Mouse (Mus musculus) CH12.LX (cell line): Measurements from ENCODE around the gene Hk1. TPM values are rescaled to one million over a fixed set of nuclear protein-coding genes. Genes with fewer than 3 reads are reported as not detected.
A peak's percentile ranks its signal among the peaks of the same experiment; 100 is the strongest.

Experiments
- DNase-seq: peaks from one replicate; pipeline ENCODE4 v3.0.0-alpha.2; 2013; ENCODE audit errors: extremely low read depth
- H3K27ac ChIP-seq: 2 replicates; pipeline ENCODE4 v1.5.1; 2012; ENCODE audit warnings: low read depth, mild to moderate bottlenecking, control low read depth, moderate library complexity; ENCODE audit not compliant: insufficient read depth
- H3K27me3 ChIP-seq: replicated peaks from 2 replicates; pipeline ENCODE3; 2012; ENCODE audit warnings: inconsistent platforms
- H3K36me3 ChIP-seq, 2 experiments: replicated peaks in 1 of 2; 2 replicates each; pipeline versions ENCODE3 to v1.6.1; 2012; ENCODE audit warnings: inconsistent platforms in 1 of 2, low read length in 1 of 2, mild to moderate bottlenecking in 1 of 2, mixed read lengths in 1 of 2, moderate library complexity in 1 of 2; ENCODE audit not compliant: control insufficient read depth in 1 of 2, insufficient read depth in 1 of 2
- H3K4me1 ChIP-seq, 2 experiments: 2 replicates each; pipeline ENCODE4 v1.6.1; 2012; ENCODE audit warnings: inconsistent platforms in 1 of 2, moderate library complexity in 1 of 2; ENCODE audit not compliant: insufficient read depth in 2 of 2, control insufficient read depth in 1 of 2
- H3K4me2 ChIP-seq: 2 replicates; pipeline ENCODE4 v1.6.1; 2012; ENCODE audit warnings: low read depth, mild to moderate bottlenecking, control low read depth; ENCODE audit not compliant: poor library complexity, insufficient read depth, severe bottlenecking
- H3K4me3 ChIP-seq, 3 experiments: fragments of 150-350 bp in 1 of 3; sonication (generic) in 1 of 3; replicated peaks in 1 of 3; 2 replicates each; pipeline versions ENCODE3 to v1.5.1; 2011 to 2012; ENCODE audit warnings: low read depth in 2 of 3, low read length in 2 of 3, mild to moderate bottlenecking in 2 of 3, moderate library complexity in 2 of 3, control low read depth in 1 of 3, improper control_type of control experiment in 1 of 3, inconsistent platforms in 1 of 3, mixed read lengths in 1 of 3; ENCODE audit not compliant: poor library complexity in 1 of 3
- H3K79me2 ChIP-seq: replicated peaks from 2 replicates; pipeline ENCODE4 v1.6.1; 2012; ENCODE audit warnings: mild to moderate bottlenecking, moderate library complexity; ENCODE audit not compliant: control insufficient read depth, poor library complexity, insufficient read depth, severe bottlenecking; ENCODE audit errors: extremely low read depth
- H3K9ac ChIP-seq: 2 replicates; pipeline ENCODE4 v1.6.1; 2012; ENCODE audit warnings: low read depth, mild to moderate bottlenecking, control low read depth, moderate library complexity; ENCODE audit not compliant: insufficient read depth
- H3K9me3 ChIP-seq: replicated peaks from 2 replicates; pipeline ENCODE3; 2012; ENCODE audit warnings: low read length, inconsistent platforms, mixed read lengths
- BHLHE40 ChIP-seq: IDR thresholded peaks from 2 replicates; pipeline ENCODE4 v1.6.1; 2011; ENCODE audit warnings: mild to moderate bottlenecking, low read depth, low read length, improper control_type of control experiment
- CHD1 ChIP-seq: IDR thresholded peaks from 2 replicates; pipeline ENCODE4 v1.6.1; 2012; ENCODE audit warnings: low read depth, low read length, improper control_type of control experiment, inconsistent platforms
- CTCF ChIP-seq, 2 experiments: IDR thresholded peaks in 1 of 2; conservative IDR thresholded peaks in 1 of 2; 2 replicates each; pipeline ENCODE4 v1.5.1; 2011 to 2012; ENCODE audit warnings: low read depth in 2 of 2, low read length in 2 of 2, improper control_type of control experiment in 1 of 2, inconsistent platforms in 1 of 2, mild to moderate bottlenecking in 1 of 2, moderate library complexity in 1 of 2
- E2F4 ChIP-seq: IDR thresholded peaks from 2 replicates; pipeline ENCODE4 v1.6.1; 2011; ENCODE audit warnings: low read depth, low read length, improper control_type of control experiment; ENCODE audit not compliant: insufficient replicate concordance
- IRF4 ChIP-seq: IDR thresholded peaks from 2 replicates; pipeline ENCODE4 v1.6.1; 2014; ENCODE audit warnings: low read depth, mild to moderate bottlenecking, inconsistent platforms, low read length, improper control_type of control experiment
- MAFK ChIP-seq: IDR thresholded peaks from 2 replicates; pipeline ENCODE4 v1.6.1; 2011; ENCODE audit warnings: low read length, improper control_type of control experiment; ENCODE audit not compliant: insufficient replicate concordance
- MXI1 ChIP-seq: IDR thresholded peaks from 2 replicates; pipeline ENCODE4 v1.6.1; 2011; ENCODE audit warnings: mild to moderate bottlenecking, low read depth, low read length, improper control_type of control experiment
- RAD21 ChIP-seq: IDR thresholded peaks from 2 replicates; pipeline ENCODE4 v1.6.1; 2011; ENCODE audit warnings: low read depth, mild to moderate bottlenecking, low read length, improper control_type of control experiment, moderate library complexity
- SMC3 ChIP-seq: IDR thresholded peaks from 2 replicates; pipeline ENCODE4 v1.6.1; 2011; ENCODE audit warnings: low read depth, low read length, improper control_type of control experiment
- TBP ChIP-seq: conservative IDR thresholded peaks from 2 replicates; pipeline ENCODE4 v1.6.1; 2011; ENCODE audit warnings: low read depth, low read length, improper control_type of control experiment
- UBTF ChIP-seq: IDR thresholded peaks from 2 replicates; pipeline ENCODE4 v1.6.1; 2012; ENCODE audit warnings: low read depth, mild to moderate bottlenecking, inconsistent platforms, low read length, improper control_type of control experiment, moderate library complexity
- USF1 ChIP-seq: IDR thresholded peaks from 2 replicates; pipeline ENCODE4 v1.6.1; 2014; ENCODE audit warnings: low read depth, mild to moderate bottlenecking, inconsistent platforms, low read length, improper control_type of control experiment
- ZKSCAN1 ChIP-seq: IDR thresholded peaks from 2 replicates; pipeline ENCODE4 v1.6.1; 2012; ENCODE audit warnings: low read depth, inconsistent platforms, low read length, improper control_type of control experiment, borderline replicate concordance
- dilution Hi-C: fragments of 300-500 bp; cut with MboI; formaldehyde crosslinking; loops from 2 replicates; pipeline ENCODE4 v1.14.3; 2020; ENCODE audit warnings: low sequenced_read_pairs; ENCODE audit not compliant: extremely low pct_unique_long_range_greater_than_20kb, extremely low pct_ligation_motif_present
- in situ Hi-C: fragments of 300-500 bp; cut with MboI; formaldehyde crosslinking; loops from 3 replicates; pipeline ENCODE4 v1.14.3; 2019; ENCODE audit warnings: low sequenced_read_pairs, low pct_ligation_motif_present, low pct_unique_long_range_greater_than_20kb, mixed read lengths
- polyA plus RNA-seq: library from polyadenylated mRNA; unstranded; fragments of >175 nt; gene quantifications from 2 replicates; pipeline ENCODE4 v1.2.1, GENCODE M21; 2012; ENCODE audit warnings: low read depth; ENCODE audit not compliant: insufficient read length
- total RNA-seq, 2 experiments: library from RNA; depleted of rRNA; stranded (reverse); fragments of 300-350 nt in 1 of 2; fragments of >200 nt in 1 of 2; gene quantifications; 2 replicates each; pipeline ENCODE4 v1.2.3; 2012 to 2014

Gene Hk1
- total and polyA plus RNA-seq, 3 experiments, result 9.3 to 30.1 (median 23.4) TPM

GRCm38 (mm10) chr10:62321457-62321856 lies 58.3 kb downstream of the Hk1 start:
- no peaks in the 10 kb centered on the region for H3K27me3 ChIP-seq
- DNase-seq, result no peak
- H3K4me1 ChIP-seq, result peaks cover 19 to 26% of the 10 kb centered on the region in 2 experiments
- no peak overlapping the region for H3K27ac ChIP-seq
- no peak overlapping the region for H3K9ac ChIP-seq
- in situ Hi-C loops (no loop called here), dilution Hi-C loops (no loop called here)
- H3K4me3 ChIP-seq, result no peak overlapping the region
- no peak overlapping the region for H3K4me2 ChIP-seq
- H3K9me3 ChIP-seq, result no peaks in the 10 kb centered on the region
- TF ChIP-seq SMC3 (peak; percentile 22), ZKSCAN1 (no peak), BHLHE40 (no peak), RAD21 (peak; percentile 36), CTCF (conservative IDR thresholded peaks at IDR 0.05 in 1 of 2, IDR thresholded peaks at IDR 0.05 in 1 of 2; ENCODE audit: low read depth in 2 of 2, low read length in 2 of 2) (peak in 1 of 2 experiments; percentile 42; a peak in 2 of 4 replicates)
- H3K79me2 ChIP-seq, result no peaks in the 10 kb centered on the region
- H3K36me3 ChIP-seq, result peaks cover 0 to 10% of the 10 kb centered on the region in 2 experiments

GRCm38 (mm10) chr10:62320402-62320978 lies 59.2 kb downstream of the Hk1 start:
- Histone ChIP-seq H3K9me3 (no peaks in the 10 kb centered on the region), H3K27me3 (no peaks in the 10 kb centered on the region)
- TF ChIP-seq UBTF (no peak), USF1 (peak; percentile 1; the same call in 1 of the 2 replicates), CHD1 (peak; percentile 93), IRF4 (peak; percentile 24; the same call in 1 of the 2 replicates)
- TF ChIP-seq, all 38 proteins: peak for 3
- peaks cover 13 to 16% of the 10 kb centered on the region in 2 experiments for H3K4me1 ChIP-seq
- H3K79me2 ChIP-seq, result no peaks in the 10 kb centered on the region
- no peak overlapping the region for H3K4me2 ChIP-seq
- in situ Hi-C loops (no loop called here), dilution Hi-C loops (no loop called here)
- no peak overlapping the region for H3K4me3 ChIP-seq
- H3K27ac ChIP-seq, result no peak overlapping the region
- H3K36me3 ChIP-seq, result peaks cover 0 to 14% of the 10 kb centered on the region in 2 experiments
- no peak overlapping the region for H3K9ac ChIP-seq
- no peak for DNase-seq

GRCm38 (mm10) chr10:62319154-62319553 lies 60.6 kb downstream of the Hk1 start:
- no peak for TF ChIP-seq IRF4
- TF ChIP-seq TBP, result no peak
- no peak for TF ChIP-seq MAFK
- TF ChIP-seq E2F4, result no peak
- TF ChIP-seq MXI1, result no peak
- no peak for TF ChIP-seq UBTF
- TF ChIP-seq, all 38 proteins: peak for 0
- no peaks in the 10 kb centered on the region for H3K27me3 ChIP-seq
- H3K4me3 ChIP-seq, result no peak overlapping the region
- H3K27ac ChIP-seq, result no peak overlapping the region
- no peak overlapping the region for H3K4me2 ChIP-seq
- peaks cover 11 to 14% of the 10 kb centered on the region in 2 experiments for H3K4me1 ChIP-seq
- H3K9me3 ChIP-seq, result no peaks in the 10 kb centered on the region
- dilution Hi-C loops, result no loop called here
- no peaks in the 10 kb centered on the region for H3K79me2 ChIP-seq
- H3K36me3 ChIP-seq, result peaks cover 2 to 24% of the 10 kb centered on the region in 2 experiments
- in situ Hi-C loops, result no loop called here
- no peak for DNase-seq
- no peak overlapping the region for H3K9ac ChIP-seq
